Mouse (Mus musculus): ENCODE measurements at regions not wholly inside any gene's neighbourhood (a gene's known extent, or its start where the extent isn't known, plus 50 kb on each side); places are given as distances from the start of the nearest gene placed in this dataset.

DNA sequence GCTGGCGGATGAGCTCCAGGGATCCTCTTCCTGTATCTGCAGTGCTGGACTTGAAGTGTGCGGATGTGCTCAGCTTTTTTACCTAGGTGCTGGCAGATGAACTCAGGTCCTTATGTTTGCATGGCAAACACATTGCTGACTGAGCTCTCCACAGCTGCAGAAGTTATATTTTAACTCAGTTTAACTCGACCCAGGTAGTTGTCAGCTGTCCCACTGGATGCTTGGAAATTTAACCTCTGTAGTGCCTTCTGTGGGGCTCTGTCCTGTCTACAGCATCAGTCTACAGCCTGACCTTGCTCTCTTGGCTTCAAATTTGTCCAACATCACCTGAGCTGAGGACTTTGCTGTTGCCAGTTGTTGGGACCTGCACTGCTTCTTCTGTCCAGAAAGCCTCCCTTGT lies 139.2 kb downstream of the Ttc32 start:
- no peaks in the 10 kb centered on the region for H3K27me3 ChIP-seq (ENCODE audit: control insufficient read depth, insufficient read depth, insufficient read length)
- no peaks in the 10 kb centered on the region for H3K36me3 ChIP-seq (ENCODE audit: control insufficient read depth, insufficient read depth)
- no peak overlapping the region for H3K4me3 ChIP-seq
- no peaks in the 10 kb centered on the region for H3K79me2 ChIP-seq (ENCODE audit: control insufficient read depth, insufficient read depth)
- TF ChIP-seq TCF3 (IDR thresholded peaks at IDR 0.05; ENCODE audit: insufficient read length, low read depth), result no peak
- TF ChIP-seq MAX (IDR thresholded peaks at IDR 0.05; ENCODE audit: low read depth), result no peak
- no peak for TF ChIP-seq POLR2AphosphoS2 (IDR thresholded peaks at IDR 0.05; ENCODE audit: insufficient read length, low read depth)
- no peak for TF ChIP-seq E2F4 (IDR thresholded peaks at IDR 0.05; ENCODE audit: insufficient read depth)
- no peak for TF ChIP-seq CEBPB (IDR thresholded peaks at IDR 0.05; ENCODE audit: insufficient read depth, poor library complexity, severe bottlenecking)
- no peak for TF ChIP-seq MYOG (IDR thresholded peaks at IDR 0.05; ENCODE audit: control insufficient read depth in 1 of 3, insufficient read depth in 1 of 3, insufficient read length in 2 of 3, low read depth in 2 of 3)
- TF ChIP-seq TCF12 (IDR thresholded peaks at IDR 0.05; ENCODE audit: insufficient read depth, poor library complexity, severe bottlenecking), result no peak
- no peak for TF ChIP-seq REST (IDR thresholded peaks at IDR 0.05; ENCODE audit: insufficient read depth, insufficient read length)
- TF ChIP-seq SRF (IDR thresholded peaks at IDR 0.05; ENCODE audit: control insufficient read depth, insufficient read length, low read depth), result no peak
- TF ChIP-seq POLR2A (IDR thresholded peaks at IDR 0.05; ENCODE audit: insufficient read length, low read depth), result no peak
- TF ChIP-seq MYOD1 (IDR thresholded peaks at IDR 0.05; ENCODE audit: control insufficient read depth in 1 of 3, insufficient read length in 2 of 3, low read depth in 2 of 3), result no peak
- no peak for TF ChIP-seq USF1 (IDR thresholded peaks at IDR 0.05; ENCODE audit: low read depth)
- H3K4me2 ChIP-seq (ENCODE audit: low read depth), result no peak overlapping the region
- no peak overlapping the region for H3ac ChIP-seq (ENCODE audit: control insufficient read depth, insufficient read length)

- Histone ChIP-seq H3ac (ENCODE audit: control insufficient read depth, insufficient read length) (no peak overlapping the region), H3K4me3 (no peak overlapping the region), H3K27me3 (ENCODE audit: control insufficient read depth, insufficient read depth, insufficient read length) (no peaks in the 10 kb centered on the region), H3K79me2 (ENCODE audit: control insufficient read depth, insufficient read depth) (no peaks in the 10 kb centered on the region), H3K36me3 (ENCODE audit: control insufficient read depth, insufficient read depth) (no peaks in the 10 kb centered on the region), H3K4me2 (ENCODE audit: low read depth) (no peak overlapping the region)
- TF ChIP-seq TCF3 (IDR thresholded peaks at IDR 0.05; ENCODE audit: insufficient read length, low read depth) (no peak), USF1 (IDR thresholded peaks at IDR 0.05; ENCODE audit: low read depth) (no peak), CEBPB (IDR thresholded peaks at IDR 0.05; ENCODE audit: insufficient read depth, poor library complexity, severe bottlenecking) (no peak), MYOG (IDR thresholded peaks at IDR 0.05; ENCODE audit: control insufficient read depth in 1 of 3, insufficient read depth in 1 of 3, insufficient read length in 2 of 3, low read depth in 2 of 3) (no peak), E2F4 (IDR thresholded peaks at IDR 0.05; ENCODE audit: insufficient read depth) (no peak), TCF12 (IDR thresholded peaks at IDR 0.05; ENCODE audit: insufficient read depth, poor library complexity, severe bottlenecking) (no peak), POLR2A (IDR thresholded peaks at IDR 0.05; ENCODE audit: insufficient read length, low read depth) (no peak), POLR2AphosphoS2 (IDR thresholded peaks at IDR 0.05; ENCODE audit: insufficient read length, low read depth) (no peak), REST (IDR thresholded peaks at IDR 0.05; ENCODE audit: insufficient read depth, insufficient read length) (no peak), SRF (IDR thresholded peaks at IDR 0.05; ENCODE audit: control insufficient read depth, insufficient read length, low read depth) (no peak), MYOD1 (IDR thresholded peaks at IDR 0.05; ENCODE audit: control insufficient read depth in 1 of 3, insufficient read length in 2 of 3, low read depth in 2 of 3) (no peak), MAX (IDR thresholded peaks at IDR 0.05; ENCODE audit: low read depth) (no peak)
These were observed 143.9 kb downstream of the Ttc32 start for GRCm38 (mm10) chr12:9173680-9174079.

DNA sequence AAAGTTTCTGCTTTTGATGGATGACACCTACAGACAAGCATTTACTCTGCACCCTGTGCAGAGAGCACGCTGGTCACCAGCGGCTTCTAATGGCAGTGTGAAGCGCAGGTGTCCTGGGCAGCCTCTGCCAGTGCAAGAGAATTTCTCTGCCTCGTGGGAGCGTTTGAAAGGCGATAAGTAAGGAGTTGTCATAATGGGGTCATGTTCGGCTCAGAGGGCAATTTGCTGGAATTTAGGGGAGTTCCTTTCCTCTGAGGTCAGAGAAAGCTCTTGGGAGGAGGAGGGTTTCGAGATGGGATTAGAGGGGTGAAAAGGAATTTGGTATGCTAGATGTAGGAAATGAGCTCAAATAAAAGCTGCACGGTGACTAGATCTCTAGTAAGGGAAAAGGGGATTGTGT lies 144.5 kb downstream of the Ttc32 start:
- H3K79me2 ChIP-seq (ENCODE audit: control insufficient read depth, insufficient read depth), result no peaks in the 10 kb centered on the region
- H3K27me3 ChIP-seq (ENCODE audit: control insufficient read depth, insufficient read depth, insufficient read length), result no peaks in the 10 kb centered on the region
- TF ChIP-seq POLR2AphosphoS2 (IDR thresholded peaks at IDR 0.05; ENCODE audit: insufficient read length, low read depth) (no peak), MAX (IDR thresholded peaks at IDR 0.05; ENCODE audit: low read depth) (no peak), SRF (IDR thresholded peaks at IDR 0.05; ENCODE audit: control insufficient read depth, insufficient read length, low read depth) (no peak), CEBPB (IDR thresholded peaks at IDR 0.05; ENCODE audit: insufficient read depth, poor library complexity, severe bottlenecking) (no peak), USF1 (IDR thresholded peaks at IDR 0.05; ENCODE audit: low read depth) (no peak), TCF12 (IDR thresholded peaks at IDR 0.05; ENCODE audit: insufficient read depth, poor library complexity, severe bottlenecking) (no peak), POLR2A (IDR thresholded peaks at IDR 0.05; ENCODE audit: insufficient read length, low read depth) (no peak), REST (IDR thresholded peaks at IDR 0.05; ENCODE audit: insufficient read depth, insufficient read length) (no peak), E2F4 (IDR thresholded peaks at IDR 0.05; ENCODE audit: insufficient read depth) (no peak), TCF3 (IDR thresholded peaks at IDR 0.05; ENCODE audit: insufficient read length, low read depth) (no peak), MYOD1 (IDR thresholded peaks at IDR 0.05; ENCODE audit: control insufficient read depth in 1 of 3, insufficient read length in 2 of 3, low read depth in 2 of 3) (no peak), MYOG (IDR thresholded peaks at IDR 0.05; ENCODE audit: control insufficient read depth in 1 of 3, insufficient read depth in 1 of 3, insufficient read length in 2 of 3, low read depth in 2 of 3) (no peak)
- no peaks in the 10 kb centered on the region for H3K36me3 ChIP-seq (ENCODE audit: control insufficient read depth, insufficient read depth)
- H3K4me3 ChIP-seq, result no peak overlapping the region
- H3ac ChIP-seq (ENCODE audit: control insufficient read depth, insufficient read length), result no peak overlapping the region
- peak overlapping the region; percentile 32 for H3K4me2 ChIP-seq (ENCODE audit: low read depth)

DNA sequence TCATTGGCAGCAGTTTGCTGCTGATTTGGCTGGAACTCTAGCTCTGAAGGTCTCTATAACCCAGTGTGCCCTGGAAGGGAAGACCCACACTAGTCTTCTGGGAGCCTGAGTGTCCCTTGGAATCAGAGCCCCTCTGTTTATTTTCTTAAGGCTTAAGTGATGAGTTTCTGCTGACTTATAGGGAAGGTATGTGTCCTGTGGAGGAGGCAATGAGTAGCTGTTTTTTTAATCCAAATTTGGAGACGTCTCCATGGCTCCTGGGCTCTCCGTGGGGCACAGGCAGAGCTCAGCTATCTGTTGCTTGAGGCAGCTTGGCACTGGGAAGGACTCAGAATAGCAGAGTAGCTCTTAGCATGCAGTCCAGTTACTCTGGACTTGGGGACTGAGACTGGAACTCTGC lies 146.4 kb downstream of the Ttc32 start:
- no peaks in the 10 kb centered on the region for H3K27me3 ChIP-seq (ENCODE audit: control insufficient read depth, insufficient read depth, insufficient read length)
- H3K36me3 ChIP-seq (ENCODE audit: control insufficient read depth, insufficient read depth), result no peaks in the 10 kb centered on the region
- no peak overlapping the region for H3K4me3 ChIP-seq
- TF ChIP-seq MYOD1 (IDR thresholded peaks at IDR 0.05; ENCODE audit: control insufficient read depth in 1 of 3, insufficient read length in 2 of 3, low read depth in 2 of 3), result no peak
- no peak for TF ChIP-seq POLR2AphosphoS2 (IDR thresholded peaks at IDR 0.05; ENCODE audit: insufficient read length, low read depth)
- no peak for TF ChIP-seq USF1 (IDR thresholded peaks at IDR 0.05; ENCODE audit: low read depth)
- TF ChIP-seq MYOG (IDR thresholded peaks at IDR 0.05; ENCODE audit: control insufficient read depth in 1 of 3, insufficient read depth in 1 of 3, insufficient read length in 2 of 3, low read depth in 2 of 3), result no peak
- no peak for TF ChIP-seq REST (IDR thresholded peaks at IDR 0.05; ENCODE audit: insufficient read depth, insufficient read length)
- TF ChIP-seq SRF (IDR thresholded peaks at IDR 0.05; ENCODE audit: control insufficient read depth, insufficient read length, low read depth), result no peak
- no peak for TF ChIP-seq TCF3 (IDR thresholded peaks at IDR 0.05; ENCODE audit: insufficient read length, low read depth)
- TF ChIP-seq POLR2A (IDR thresholded peaks at IDR 0.05; ENCODE audit: insufficient read length, low read depth), result no peak
- no peak for TF ChIP-seq TCF12 (IDR thresholded peaks at IDR 0.05; ENCODE audit: insufficient read depth, poor library complexity, severe bottlenecking)
- no peak for TF ChIP-seq MAX (IDR thresholded peaks at IDR 0.05; ENCODE audit: low read depth)
- TF ChIP-seq CEBPB (IDR thresholded peaks at IDR 0.05; ENCODE audit: insufficient read depth, poor library complexity, severe bottlenecking), result no peak
- TF ChIP-seq E2F4 (IDR thresholded peaks at IDR 0.05; ENCODE audit: insufficient read depth), result no peak
- H3K4me2 ChIP-seq (ENCODE audit: low read depth), result peak overlapping the region; percentile 33
- no peaks in the 10 kb centered on the region for H3K79me2 ChIP-seq (ENCODE audit: control insufficient read depth, insufficient read depth)
- H3ac ChIP-seq (ENCODE audit: control insufficient read depth, insufficient read length), result no peak overlapping the region
